Mouse (Mus musculus) heart, embryonic 16.5 days (tissue): Measurements from ENCODE around the gene Zswim1. TPM values are rescaled to one million over a fixed set of nuclear protein-coding genes. Genes with fewer than 3 reads are reported as not detected.

ENCODE experiments used
- ATAC-seq: fragments of 200-750 bp; cut with Nextera tagmentation; replicated peaks from 2 replicates; pipeline ENCODE4 v1.8.0; 2017; ENCODE audit warnings: moderate number of reproducible peaks; ENCODE audit not compliant: insufficient read depth, low FRiP score; ENCODE audit errors: extremely low read depth
- H3K27ac ChIP-seq: fragments of 300-500 bp; sonication (generic); 2 replicates; pipeline ENCODE4 v1.5.1; 2014; ENCODE audit warnings: mild to moderate bottlenecking, low read length, control low read depth, moderate library complexity
- H3K27me3 ChIP-seq: fragments of 300-500 bp; sonication (generic); 2 replicates; pipeline ENCODE4 v1.6.1; 2014; ENCODE audit warnings: low read length, mixed read lengths; ENCODE audit not compliant: control insufficient read depth, insufficient read depth
- H3K36me3 ChIP-seq: fragments of 300-500 bp; sonication (generic); 2 replicates; pipeline ENCODE4 v1.6.1; 2014; ENCODE audit not compliant: control insufficient read depth, insufficient read depth
- H3K4me1 ChIP-seq: fragments of 300-500 bp; sonication (generic); 2 replicates; pipeline ENCODE4 v1.6.1; 2014; ENCODE audit warnings: low read length, mixed read lengths; ENCODE audit not compliant: control insufficient read depth, insufficient read depth
- H3K4me2 ChIP-seq: fragments of 300-500 bp; sonication (generic); 2 replicates; pipeline ENCODE4 v1.6.1; 2014; ENCODE audit warnings: low read depth, mild to moderate bottlenecking, control low read depth, low read length
- H3K4me3 ChIP-seq: fragments of 300-500 bp; sonication (generic); 2 replicates; pipeline ENCODE4 v1.5.1; 2014; ENCODE audit warnings: mild to moderate bottlenecking, control low read depth, low read length
- H3K9ac ChIP-seq: fragments of 300-500 bp; sonication (generic); 2 replicates; pipeline ENCODE4 v1.6.1; 2014; ENCODE audit warnings: low read length, control low read depth
- H3K9me3 ChIP-seq: fragments of 300-500 bp; sonication (generic); replicated peaks from 2 replicates; pipeline ENCODE4 v1.6.1; 2016; ENCODE audit warnings: low read length; ENCODE audit not compliant: control insufficient read depth
- WGBS: fragments of 180-500 bp; shearing (Covaris S2); extraction: QIAGEN DNeasy Blood & Tissue Kit; methylation state at CpG from one replicate; pipeline ENCODE4 v1.1.7; 2014; 5-methylcytosine and 5-hydroxymethylcytosine counted together
- polyA plus RNA-seq: library from polyadenylated mRNA; unstranded; fragments of >200 nt; fragmentation: Nextera tagmentation; extraction: Ambion mirVana; gene quantifications from 2 replicates; pipeline ENCODE4 v1.2.1, GENCODE M21; 2015

The Zswim1 gene
- polyA plus RNA-seq, 1 experiment from 2014 or later, result 12.1 TPM

GRCm38 (mm10) chr2:164800252-164801004 is 22.1 kb upstream of the Zswim1 start:
- H3K27me3 ChIP-seq, result no peaks in the 10 kb centered on the region
- no peak overlapping the region for H3K4me2 ChIP-seq
- H3K27ac ChIP-seq, result no peak overlapping the region
- no peak for ATAC-seq
- peaks cover 11% of the 10 kb centered on the region for H3K36me3 ChIP-seq
- no peak overlapping the region for H3K9ac ChIP-seq
- WGBS, result 82% methylated on average over 13 of the region's 13 CpGs
- no peak overlapping the region for H3K4me3 ChIP-seq
- no peaks in the 10 kb centered on the region for H3K9me3 ChIP-seq
- H3K4me1 ChIP-seq, result peaks cover 10% of the 10 kb centered on the region

- no peak overlapping the region for H3K27ac ChIP-seq
- H3K4me2 ChIP-seq, result peak overlapping the region; percentile 74
- 86% methylated on average over 16 of the region's 16 CpGs for WGBS
- peaks cover 6% of the 10 kb centered on the region for H3K36me3 ChIP-seq
- no peak for ATAC-seq
- H3K27me3 ChIP-seq, result no peaks in the 10 kb centered on the region
- peak overlapping the region; percentile 92 for H3K9ac ChIP-seq
- H3K4me1 ChIP-seq, result peaks cover 13% of the 10 kb centered on the region
- peak overlapping the region; percentile 76; the same call in 1 of the 2 replicates for H3K4me3 ChIP-seq
- no peaks in the 10 kb centered on the region for H3K9me3 ChIP-seq
Measured at GRCm38 (mm10) chr2:164803201-164803920, 19.1 kb upstream of the Zswim1 start.

DNA sequence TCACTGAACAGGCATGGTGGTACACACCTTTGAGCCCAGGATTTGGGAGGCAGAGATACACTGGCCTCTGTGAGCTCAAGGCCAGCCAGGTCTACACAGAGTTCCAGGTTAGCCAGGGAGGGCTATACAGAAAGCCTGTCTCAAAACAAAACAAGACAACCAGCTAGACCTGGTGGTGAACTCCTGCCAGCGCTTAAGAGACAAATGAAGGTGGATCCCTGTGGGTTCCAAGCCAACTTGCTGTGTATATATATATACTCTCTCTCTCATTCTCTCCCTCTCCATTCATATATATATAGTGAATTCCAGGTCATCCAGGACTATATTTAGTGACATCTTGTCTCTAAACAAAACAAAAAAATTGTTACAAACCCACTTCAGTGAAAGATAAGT is 18.6 kb upstream of the Zswim1 start:
- no peaks in the 10 kb centered on the region for H3K9me3 ChIP-seq
- H3K4me1 ChIP-seq, result peaks cover 13% of the 10 kb centered on the region
- peak overlapping the region; percentile 76 for H3K4me3 ChIP-seq
- H3K9ac ChIP-seq, result peak overlapping the region; percentile 92
- no peaks in the 10 kb centered on the region for H3K27me3 ChIP-seq
- H3K27ac ChIP-seq, result no peak overlapping the region; the same call in 1 of the 2 replicates
- ATAC-seq, result no peak
- peak overlapping the region; percentile 74 for H3K4me2 ChIP-seq
- WGBS, result 60% methylated on average over 1 of the region's 1 CpGs
- H3K36me3 ChIP-seq, result peaks cover 9% of the 10 kb centered on the region

DNA sequence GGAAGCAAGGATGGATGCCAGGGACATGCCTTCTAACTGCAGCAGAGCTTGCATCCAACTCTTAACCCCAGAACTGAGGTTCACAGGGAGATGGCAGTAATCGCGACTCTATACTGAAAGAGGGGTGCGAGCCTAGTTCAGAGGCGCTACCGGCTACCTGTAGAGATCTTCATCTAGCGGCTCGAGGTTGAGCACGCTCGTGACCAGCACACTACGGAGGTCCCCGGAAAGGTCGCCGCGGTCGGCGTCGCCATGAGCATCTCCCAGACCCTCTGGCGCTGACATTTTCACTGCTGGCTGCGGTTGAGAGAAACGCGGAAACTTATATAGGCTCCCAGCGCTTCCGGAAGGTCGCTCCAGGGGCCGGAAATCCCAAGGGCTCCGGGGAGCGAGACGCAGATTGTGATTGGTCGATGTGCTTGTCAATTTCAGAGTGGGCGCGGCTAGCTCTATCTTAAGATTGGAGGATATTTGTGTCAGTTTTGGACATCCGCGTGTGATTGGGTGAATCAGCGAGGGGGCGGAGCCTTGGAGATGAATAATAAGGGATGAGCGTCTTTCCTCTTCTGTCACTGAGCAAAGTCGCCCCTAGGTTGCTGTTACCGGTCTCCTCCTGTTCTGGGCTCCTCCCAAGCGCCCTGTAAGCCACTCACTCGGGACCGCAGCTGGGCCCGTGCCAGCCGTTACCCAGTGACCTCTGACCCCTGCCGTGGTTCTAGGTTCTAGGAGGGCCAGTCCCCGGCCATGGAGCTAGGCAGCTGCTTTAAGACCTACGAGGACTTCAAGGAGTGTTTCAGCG is 17.8 kb upstream of the Zswim1 start, which contains the start of the genes Acot8 and Zswim3:
TSS of gene Acot8 (minus strand) at position 350 of the 799 bp plus-strand sequence.
TSS of gene Zswim3 (plus strand) at position 566 of the 799 bp plus-strand sequence.
- Histone ChIP-seq H3K4me1 (peaks cover 13% of the 10 kb centered on the region), H3K4me2 (peak within 1 kb of the TSS; percentile 96), H3K4me3 (peak within 1 kb of the TSS; percentile 76), H3K27ac (peak within 1 kb of the TSS; percentile 84), H3K36me3 (peaks cover 8% of the 10 kb centered on the region), H3K9ac (peak within 1 kb of the TSS; percentile 92), H3K27me3 (no peaks in the 10 kb centered on the region), H3K9me3 (no peaks in the 10 kb centered on the region)
- WGBS, result under 1% methylated on average over 47 of the region's 47 CpGs
- ATAC-seq, result peak; percentile 97

DNA sequence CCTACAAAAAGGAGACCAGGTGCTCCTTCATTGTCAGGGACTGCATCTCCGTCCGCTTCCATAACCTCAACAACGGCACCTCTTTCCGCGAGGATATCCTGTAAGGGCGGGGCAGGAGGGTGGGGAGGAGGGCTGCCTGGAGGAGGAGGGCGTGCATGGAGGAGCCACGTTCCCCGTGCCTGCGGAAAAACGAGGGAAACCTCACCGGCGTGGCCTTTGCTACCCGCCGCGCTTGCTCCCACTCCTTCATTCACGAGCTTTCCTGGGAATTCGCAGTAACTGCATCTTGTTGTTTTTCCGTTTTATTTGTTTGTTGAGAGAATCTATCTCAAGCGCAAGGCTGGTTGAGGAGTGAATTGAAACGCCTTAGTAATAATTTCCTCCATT is 17.2 kb upstream of the Zswim1 start:
- peak; percentile 10; the same call in 1 of the 2 replicates for ATAC-seq
- 2% methylated on average over 21 of the region's 21 CpGs for WGBS
- peak overlapping the region; percentile 83 for H3K9ac ChIP-seq
- H3K27ac ChIP-seq, result peak overlapping the region; percentile 79
- peak overlapping the region; percentile 76 for H3K4me3 ChIP-seq
- H3K4me1 ChIP-seq, result peaks cover 13% of the 10 kb centered on the region
- peak overlapping the region; percentile 96 for H3K4me2 ChIP-seq
- no peaks in the 10 kb centered on the region for H3K9me3 ChIP-seq
- no peaks in the 10 kb centered on the region for H3K27me3 ChIP-seq
- H3K36me3 ChIP-seq, result peaks cover 8% of the 10 kb centered on the region

GRCm38 (mm10) chr2:164806614-164807013 is 15.9 kb upstream of the Zswim1 start:
- Histone ChIP-seq H3K4me2 (no peak overlapping the region), H3K9ac (no peak overlapping the region), H3K9me3 (no peaks in the 10 kb centered on the region), H3K36me3 (peaks cover 8% of the 10 kb centered on the region), H3K27ac (no peak overlapping the region), H3K27me3 (no peaks in the 10 kb centered on the region), H3K4me1 (peaks cover 13% of the 10 kb centered on the region), H3K4me3 (no peak overlapping the region)
- ATAC-seq, result no peak
- 66% methylated on average over 7 of the region's 7 CpGs for WGBS

DNA sequence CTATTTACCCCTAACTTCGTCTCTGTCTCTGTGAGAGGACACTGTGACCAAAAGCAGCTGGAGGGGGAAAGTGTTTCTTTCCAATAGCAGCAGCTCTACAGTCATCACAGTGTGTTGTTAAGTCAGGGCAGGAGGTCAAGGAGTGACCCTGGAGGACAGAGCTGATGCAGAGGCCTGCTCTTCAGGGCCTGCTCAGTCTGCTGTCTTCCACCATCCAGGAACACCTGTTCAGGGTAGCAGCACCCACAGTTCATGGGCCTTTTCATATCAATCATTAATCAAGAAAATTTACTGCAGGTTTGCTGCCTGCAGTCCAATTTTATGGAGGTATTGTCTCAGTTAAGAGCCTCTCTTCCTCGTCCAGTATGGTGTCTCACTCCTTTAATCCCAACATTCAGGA is 8.9 kb upstream of the Zswim1 start:
- no peak for ATAC-seq
- no peak overlapping the region for H3K9ac ChIP-seq
- H3K27ac ChIP-seq, result no peak overlapping the region
- H3K4me2 ChIP-seq, result no peak overlapping the region
- peaks cover 5% of the 10 kb centered on the region for H3K4me1 ChIP-seq
- H3K4me3 ChIP-seq, result no peak overlapping the region
- no peaks in the 10 kb centered on the region for H3K9me3 ChIP-seq
- H3K36me3 ChIP-seq, result peaks cover 7% of the 10 kb centered on the region
- H3K27me3 ChIP-seq, result no peaks in the 10 kb centered on the region
- 77% methylated on average over 2 of the region's 2 CpGs for WGBS

DNA sequence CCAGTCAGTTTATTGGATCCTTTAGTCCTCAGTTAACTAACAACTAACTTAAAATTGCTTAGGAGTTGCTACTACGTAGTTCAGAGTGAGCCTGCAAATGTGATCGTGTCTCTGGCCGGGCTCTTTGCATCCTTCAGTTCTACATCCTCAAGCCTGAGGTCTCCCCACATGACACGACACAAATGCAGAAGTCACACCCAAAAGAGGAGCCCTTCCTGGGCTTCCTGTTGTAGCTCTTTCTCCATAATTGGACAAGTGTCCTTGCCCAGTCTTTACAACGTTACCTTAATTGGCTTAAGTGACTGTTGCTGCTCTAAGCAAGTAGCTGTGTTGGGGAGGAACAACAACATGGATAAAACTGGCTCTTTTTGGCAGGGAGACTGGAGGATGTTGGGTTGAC is 7.1 kb upstream of the Zswim1 start:
- WGBS, result 71% methylated on average over 5 of the region's 5 CpGs
- no peak overlapping the region for H3K4me2 ChIP-seq
- H3K27ac ChIP-seq, result no peak overlapping the region
- no peaks in the 10 kb centered on the region for H3K36me3 ChIP-seq
- no peak overlapping the region for H3K4me3 ChIP-seq
- no peak overlapping the region for H3K9ac ChIP-seq
- no peaks in the 10 kb centered on the region for H3K9me3 ChIP-seq
- H3K27me3 ChIP-seq, result no peaks in the 10 kb centered on the region
- no peak for ATAC-seq
- peaks cover 5% of the 10 kb centered on the region for H3K4me1 ChIP-seq
